Mouse (Mus musculus) testis, adult 2 months (tissue): ENCODE measurements around the gene Tmem102.

Experiments
- CTCF ChIP-seq: fragments of 200-500 bp; IDR thresholded peaks from 2 replicates; pipeline ENCODE4 v1.5.1; 2012; ENCODE audit warnings: low read depth, mild to moderate bottlenecking, inconsistent platforms, low read length, moderate library complexity; ENCODE audit not compliant: control insufficient read depth, insufficient read depth, insufficient replicate concordance
- POLR2A ChIP-seq: fragments of 200-500 bp; IDR thresholded peaks from 2 replicates; pipeline ENCODE4 v1.6.1; 2012; ENCODE audit warnings: low read depth, mild to moderate bottlenecking, inconsistent platforms, low read length, moderate library complexity; ENCODE audit not compliant: control insufficient read depth

DNA sequence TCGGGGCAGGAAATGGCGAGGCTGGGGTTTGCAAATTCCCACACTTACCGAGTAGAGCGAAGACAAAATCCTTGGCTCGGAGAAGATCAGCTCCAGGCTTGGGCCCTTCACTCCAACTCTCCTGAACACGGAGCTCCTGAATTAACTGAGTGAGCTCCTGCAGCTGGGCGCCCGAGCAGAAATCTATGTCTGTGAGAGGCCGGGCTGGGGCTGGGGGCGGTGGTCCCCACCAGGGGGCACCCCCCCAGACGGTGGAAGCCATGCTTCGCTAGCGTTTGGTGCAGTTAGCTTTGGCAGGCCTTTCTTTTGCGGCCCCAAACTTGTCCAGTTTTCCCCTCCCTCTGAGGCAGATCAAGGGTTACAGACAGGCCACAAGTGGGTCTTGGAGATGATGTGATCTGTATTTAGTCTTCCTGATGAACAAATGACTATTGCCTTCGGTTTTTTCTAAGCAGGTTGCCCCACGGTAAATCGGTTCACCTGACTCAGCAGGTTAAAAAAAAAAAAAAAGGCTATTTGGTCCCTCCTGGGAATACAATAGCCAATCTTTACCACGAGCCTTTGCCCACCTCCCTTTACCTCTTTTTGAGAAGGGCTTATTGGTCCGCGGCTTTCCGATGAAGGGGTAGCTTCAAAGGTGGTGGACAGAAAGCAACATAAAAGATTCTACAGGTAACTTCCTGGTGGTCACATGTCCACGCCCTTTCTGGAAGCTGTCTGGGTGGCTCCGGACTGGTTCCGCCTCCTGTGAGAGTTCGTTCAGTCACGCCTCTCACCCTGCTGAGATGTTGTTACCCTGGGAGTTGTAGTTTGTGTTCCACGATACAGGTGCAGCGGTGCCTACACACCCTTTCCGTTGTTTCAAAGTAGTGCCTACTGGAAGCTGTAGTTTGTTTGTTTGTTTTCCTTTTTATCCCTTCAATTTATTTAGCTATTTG is at the start of gene Tmem102:
- TF ChIP-seq CTCF (no peak), POLR2A (no peak)
